Mouse (Mus musculus) liver, adult 2 months (tissue): Measurements from ENCODE around the gene Armc2.

Experiments used
- CTCF ChIP-seq: fragments of 200-500 bp; IDR thresholded peaks from 2 replicates; pipeline ENCODE4 v1.5.1; 2011; ENCODE audit warnings: low read depth, low read length, control low read depth
- POLR2A ChIP-seq: fragments of 200-500 bp; IDR thresholded peaks from 2 replicates; pipeline ENCODE4 v1.6.1; 2011; ENCODE audit warnings: low read length, control low read depth; ENCODE audit not compliant: insufficient read depth; ENCODE audit errors: extremely low read depth

DNA sequence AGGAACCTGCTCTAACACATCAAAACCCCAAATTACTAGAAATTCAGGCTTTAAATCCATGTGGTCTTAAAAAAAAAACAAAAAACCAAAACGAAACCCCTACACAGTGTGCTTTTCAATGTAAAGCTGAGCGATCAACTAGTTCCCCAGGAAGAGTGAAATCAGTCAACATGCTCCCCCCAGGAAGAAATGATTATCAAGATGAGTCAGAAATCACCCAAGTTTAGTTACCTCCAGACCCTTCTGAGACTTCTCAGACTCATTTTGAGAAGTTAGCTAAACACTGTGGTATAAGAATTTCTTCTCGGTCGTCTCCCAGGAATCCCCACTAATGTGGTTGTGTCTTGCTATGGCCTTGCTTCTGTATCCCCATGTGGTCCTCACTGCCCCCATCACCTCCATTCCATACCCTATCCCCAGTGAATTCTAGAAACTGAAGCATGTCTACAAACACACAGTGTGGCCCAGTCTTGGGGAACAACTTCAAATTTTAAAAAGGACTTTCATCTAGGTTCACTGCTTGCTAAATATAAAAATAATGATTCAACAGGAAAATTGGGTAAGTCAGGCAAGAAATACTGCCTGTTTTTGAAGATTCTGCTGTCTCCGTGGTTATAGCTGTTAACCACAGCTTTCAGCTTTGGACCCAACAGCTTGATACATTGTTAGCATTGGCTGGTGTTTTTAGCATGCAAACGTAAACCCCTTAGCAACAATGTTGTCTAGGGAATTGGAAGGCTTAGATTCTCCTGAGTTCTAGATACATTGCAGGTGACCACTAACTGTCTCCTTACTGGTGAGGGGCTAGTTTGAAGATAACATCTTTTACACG is 39.6 kb downstream of the Armc2 start:
- TF ChIP-seq CTCF (no peak), POLR2A (no peak)
